Mouse (Mus musculus): Measurements from ENCODE around the gene Gm20812.
"Not testable (repeated sequence)": the region's sequence is repeated elsewhere in the genome, so short reads cannot be mapped to it uniquely, and the experiment has no call there.

The Gm20812 gene

GRCm38 (mm10) chrY:12381681-12382080, at the start of gene Gm20812:
Gene Gm20812, plus strand, starts transcription at chrY:12381981.
- not testable (repeated sequence) for DNase-seq (ENCODE audit: extremely low spot score, low spot score)

Measured in neural tube, embryonic 10.5 days (tissue).